Mouse (Mus musculus) urinary bladder, postnatal 14 days (tissue): Measurements from ENCODE around the gene Zfp467.
A peak's percentile ranks its signal among the peaks of the same experiment; 100 is the strongest.

ENCODE experiments used
- DNase-seq: peaks from one replicate; pipeline ENCODE4 v3.0.0; 2021; ENCODE audit warnings: low spot score

Zfp467 gene

DNA sequence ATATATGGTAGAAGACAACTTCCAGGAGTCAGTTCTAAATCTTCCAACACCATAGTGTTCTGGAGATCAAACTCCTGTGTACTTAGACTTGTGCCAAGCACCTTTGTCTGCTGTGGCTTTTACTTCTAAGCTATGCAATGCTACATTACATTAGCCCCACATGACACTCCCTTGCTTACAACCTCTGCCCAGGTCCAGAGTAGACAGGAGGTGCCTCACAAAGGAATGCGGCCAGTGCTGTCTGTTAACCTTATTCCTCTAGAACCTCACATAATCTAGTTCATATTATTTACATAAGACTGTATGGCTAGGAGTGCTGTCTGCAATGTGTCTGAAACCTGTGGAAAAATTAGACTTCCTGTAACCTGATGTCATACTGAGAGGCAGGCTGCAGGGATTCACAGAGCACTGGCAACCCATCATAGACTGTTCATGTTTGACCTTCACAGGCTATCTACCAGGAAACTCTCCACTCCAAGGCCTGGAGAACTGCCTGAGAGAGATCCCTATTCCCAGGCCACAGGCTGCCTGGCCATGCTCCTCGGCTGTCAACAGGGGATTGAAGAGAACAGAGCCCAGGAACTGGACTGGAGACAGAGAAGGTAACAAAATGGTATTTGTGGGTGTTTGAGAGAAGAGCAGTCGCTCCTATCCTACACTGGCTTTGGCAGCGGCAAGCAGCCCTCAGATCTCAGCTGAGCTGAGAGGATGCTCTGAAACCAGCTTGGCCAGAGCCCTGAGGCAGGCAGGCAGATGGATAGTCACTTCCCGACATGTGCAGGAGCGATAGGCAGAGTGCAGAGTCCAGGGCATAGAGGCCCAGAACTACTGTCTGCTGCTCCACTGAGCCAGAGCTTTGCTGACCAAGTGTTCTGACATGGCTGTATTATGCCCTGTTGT, 34.2 kb downstream of the Zfp467 start:
- DNase-seq: peak; percentile 35

DNA sequence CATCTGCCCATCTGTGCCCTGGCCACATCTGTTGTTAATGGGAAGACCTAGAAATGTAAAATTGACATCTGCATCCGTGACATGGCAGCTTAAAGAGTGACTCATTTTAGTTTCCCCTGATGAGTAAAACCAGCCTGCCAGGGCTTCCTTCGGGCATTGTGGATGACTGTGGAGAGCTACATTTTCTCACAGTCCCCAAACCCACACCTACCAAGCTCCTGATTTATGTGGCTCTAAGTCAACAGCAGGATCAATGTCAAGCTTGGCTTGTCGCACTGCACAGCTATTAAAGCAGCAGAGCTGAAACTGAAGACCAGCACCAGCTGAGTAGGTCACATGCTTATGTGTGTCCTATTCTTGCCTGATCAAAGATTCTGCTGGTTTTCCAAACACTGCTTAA, 35.1 kb downstream of the Zfp467 start:
- DNase-seq: no peak

DNA sequence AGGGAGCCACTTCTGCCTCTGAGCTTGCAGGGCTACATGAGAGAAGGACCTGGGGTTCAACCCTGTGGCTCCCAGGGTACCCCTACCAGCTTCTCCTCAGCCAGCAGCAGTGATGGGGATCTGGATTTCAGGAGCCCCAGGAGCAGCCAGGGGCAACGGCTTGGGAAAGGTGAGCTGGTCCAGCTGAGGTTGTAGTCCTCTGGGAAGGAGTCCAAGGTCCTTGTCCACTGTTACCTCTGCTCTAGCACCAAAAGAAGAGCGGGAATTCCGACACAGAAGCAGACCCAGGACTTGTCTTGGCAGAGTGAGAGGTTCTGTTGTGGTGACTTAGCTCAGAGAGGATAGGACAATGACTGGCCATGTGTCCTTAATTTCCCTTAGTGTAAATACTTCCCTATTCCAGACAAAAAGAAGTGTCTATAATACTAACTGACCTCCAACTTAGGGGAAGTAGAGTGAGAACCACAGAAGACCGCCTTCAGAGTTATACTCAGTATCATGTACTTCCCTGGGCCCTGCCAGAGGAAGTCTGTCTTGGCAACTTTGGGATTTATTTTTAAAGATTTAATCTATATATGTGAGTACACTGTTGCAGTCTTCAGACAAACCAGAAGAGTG, 35.8 kb downstream of the Zfp467 start:
- DNase-seq: no peak

DNA sequence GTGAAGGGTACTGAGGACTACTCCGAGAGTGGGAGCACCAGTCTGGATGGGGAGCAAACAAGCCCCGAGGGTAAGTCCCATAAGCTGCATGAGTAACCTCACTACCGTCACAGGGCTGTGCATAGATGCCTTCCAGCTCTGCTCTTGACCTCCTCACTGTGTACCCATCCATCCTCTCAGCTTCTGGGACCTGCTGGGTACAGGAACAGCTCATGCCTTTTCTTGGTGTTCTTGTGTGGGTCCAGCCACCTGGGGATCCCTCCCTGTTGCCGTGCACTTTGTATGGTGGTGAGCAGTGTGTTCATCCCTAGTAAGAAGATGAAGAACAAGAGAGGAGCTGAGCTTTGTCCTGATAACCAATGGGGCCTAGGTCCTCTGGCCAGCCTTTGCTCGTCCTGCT, 41.6 kb downstream of the Zfp467 start:
- no peak for DNase-seq

DNA sequence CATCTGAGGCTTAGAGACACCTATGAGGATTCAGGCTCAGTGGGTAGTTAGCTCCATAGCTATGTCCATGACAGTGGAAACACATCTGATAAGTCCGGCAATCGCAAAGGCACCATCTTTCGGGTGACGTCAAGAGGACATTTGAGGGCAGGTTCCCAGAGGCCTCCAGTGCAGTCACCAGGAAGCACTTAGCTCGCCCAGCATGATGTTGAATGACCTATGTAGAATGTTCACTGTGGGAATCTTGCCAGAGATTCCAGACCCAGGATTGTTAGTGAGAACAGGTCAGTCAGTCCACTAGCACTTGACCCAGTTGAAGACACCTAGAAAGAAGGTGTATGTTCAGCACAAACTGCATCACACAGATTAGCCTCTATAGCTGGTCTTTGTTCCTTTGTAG, 45.7 kb downstream of the Zfp467 start:
- DNase-seq: no peak

DNA sequence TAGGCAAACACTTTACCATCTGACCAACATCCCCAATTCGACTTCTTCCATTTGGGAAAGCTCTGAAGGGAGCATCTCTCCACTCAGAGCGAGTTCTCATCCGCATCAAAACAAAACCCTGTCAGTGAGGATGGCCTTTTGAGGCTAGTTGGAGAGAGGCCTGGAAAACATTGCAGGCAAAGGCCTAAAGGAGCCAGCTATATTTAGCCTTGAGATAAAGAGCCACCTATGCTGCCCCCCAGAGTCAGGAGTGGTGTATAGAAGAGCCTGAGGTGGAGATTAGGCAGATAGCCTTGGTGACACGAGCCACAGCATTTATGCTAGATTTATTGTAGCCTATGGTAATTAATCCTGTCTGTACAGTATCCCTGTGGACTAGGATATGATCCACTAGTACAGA, 48.3 kb downstream of the Zfp467 start:
- no peak for DNase-seq

DNA sequence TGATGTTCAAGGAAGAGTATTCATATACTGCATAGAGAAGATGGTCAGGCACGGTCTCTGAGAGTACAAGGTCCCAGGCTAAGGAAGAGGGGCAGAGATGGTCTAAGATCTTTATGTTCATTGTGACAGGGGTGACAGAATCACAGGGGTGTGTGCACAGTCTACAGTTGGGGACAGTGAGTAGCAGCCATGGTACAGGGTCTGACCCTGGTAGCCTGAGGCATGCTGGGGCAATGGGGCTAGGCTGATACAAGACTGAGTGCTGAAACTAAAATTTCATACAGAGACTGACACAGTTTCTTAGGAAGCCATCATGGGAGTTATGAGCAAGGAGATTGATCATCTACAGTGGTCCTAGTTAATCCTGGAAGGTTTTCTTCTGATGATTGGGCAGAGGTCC, 48.9 kb downstream of the Zfp467 start:
- no peak for DNase-seq

DNA sequence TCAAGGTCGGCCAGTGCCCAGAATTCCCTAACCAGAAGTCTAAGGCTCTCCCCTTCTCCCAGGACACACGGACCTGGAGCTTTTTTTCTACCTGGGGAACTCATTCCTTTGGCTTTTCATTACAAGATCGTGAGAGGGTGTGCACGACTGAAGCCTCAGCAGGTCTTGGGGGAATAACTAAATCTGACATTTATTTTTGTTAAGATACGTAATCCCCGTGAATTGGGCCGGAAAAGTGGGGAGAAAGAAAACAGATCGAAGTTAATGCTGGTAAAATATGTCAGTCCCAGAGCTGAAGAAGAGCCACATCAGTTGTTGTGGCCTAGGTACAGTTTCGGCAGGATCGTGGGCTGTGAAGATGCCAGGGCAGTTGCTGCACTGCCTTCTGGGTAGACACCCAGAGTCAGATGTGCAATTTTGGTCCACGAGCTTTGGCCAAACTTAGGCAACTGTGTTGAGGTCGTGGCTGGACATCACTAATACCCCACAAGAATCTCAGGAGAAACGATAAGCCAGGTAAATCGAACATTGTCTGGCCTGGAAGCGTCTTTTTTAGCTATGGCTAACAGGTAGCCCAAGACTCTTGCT, 49.5 kb downstream of the Zfp467 start:
- no peak for DNase-seq

DNA sequence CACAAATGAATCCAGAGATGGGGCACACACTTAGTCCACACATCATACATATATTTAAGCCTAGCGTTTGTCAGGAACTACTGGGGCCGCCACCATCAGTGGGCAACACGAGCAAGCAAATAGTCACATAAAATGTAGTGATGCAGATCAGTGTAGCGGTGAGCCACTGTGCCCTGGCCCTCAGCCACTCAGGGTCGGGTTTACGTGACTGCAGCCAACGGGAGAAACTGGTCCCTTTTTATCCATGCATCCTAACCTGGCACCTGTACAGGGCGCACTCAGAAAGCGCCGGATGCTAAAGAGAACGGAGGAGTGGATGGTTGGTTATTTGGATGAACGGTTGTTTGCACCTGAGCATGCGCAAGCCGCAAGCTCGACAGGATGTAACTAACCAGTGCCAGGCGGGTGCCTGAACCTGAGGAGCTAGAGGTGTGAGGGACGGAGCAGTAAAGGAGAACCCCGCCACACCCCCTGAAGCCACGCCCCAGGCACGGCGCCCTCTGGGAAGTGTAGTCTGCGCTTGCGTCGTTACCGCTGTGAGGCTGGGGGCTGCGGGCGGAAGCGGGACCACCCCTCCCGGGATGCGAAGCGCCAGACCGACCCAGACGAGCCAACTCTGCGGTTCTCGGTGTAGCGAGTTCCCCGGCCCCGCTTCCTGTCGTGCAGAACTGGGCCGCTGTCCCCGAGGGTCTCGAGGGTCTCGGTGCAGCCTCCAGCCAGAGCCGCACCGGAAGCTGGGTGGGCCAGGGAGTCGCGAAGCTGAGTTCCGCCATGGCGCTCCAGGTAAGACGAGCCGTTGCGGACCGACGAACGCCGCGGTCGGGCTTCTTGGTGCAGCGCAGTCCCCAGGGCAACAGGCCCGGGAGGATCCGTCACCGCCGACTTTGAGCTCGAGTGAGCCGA, 50.3 kb downstream of the Zfp467 start, which contains the start of gene Krba1:
Gene Krba1 (plus strand): TSS at position 482 of the 903 bp plus-strand sequence.
- DNase-seq: peak; percentile 89

DNA sequence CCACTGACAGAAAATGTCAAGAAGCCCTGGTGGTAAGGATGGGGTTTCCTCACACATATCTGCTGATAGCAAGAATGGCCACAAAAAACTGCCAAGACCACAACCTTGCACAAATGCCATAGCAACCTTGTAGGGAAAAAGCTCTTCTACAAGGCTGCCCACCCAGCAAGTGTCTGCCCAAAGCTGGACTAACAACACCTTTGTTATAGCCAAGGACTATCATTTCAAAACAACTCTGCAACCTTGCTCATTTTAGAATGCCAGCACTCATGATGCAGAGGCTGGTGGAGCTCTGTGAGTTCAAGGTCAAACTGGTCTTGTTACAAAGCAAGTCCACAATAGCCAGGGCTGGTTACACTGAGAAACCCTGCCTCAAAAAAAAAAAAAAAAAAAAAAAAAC, 51.8 kb downstream of the Zfp467 start:
- DNase-seq: no peak

DNA sequence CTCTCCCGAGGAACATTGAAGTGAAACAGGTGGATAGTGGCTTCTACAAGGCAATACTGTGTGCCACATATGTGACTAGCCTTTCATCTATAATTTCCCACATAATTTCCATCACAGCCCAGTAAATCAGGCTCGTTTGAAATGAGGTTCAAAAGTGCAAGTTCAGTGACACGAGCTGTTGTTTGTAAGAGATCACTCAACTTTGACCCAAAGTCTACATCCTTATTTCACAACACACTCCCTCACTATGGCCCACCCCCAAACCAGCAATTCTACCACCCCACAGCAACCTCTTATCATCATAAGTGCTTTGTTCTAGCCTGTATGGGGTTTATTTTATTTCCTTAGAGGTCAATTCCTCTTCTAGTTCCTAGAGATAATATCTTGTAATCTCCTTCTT, 57.4 kb downstream of the Zfp467 start:
- no peak for DNase-seq
